Mouse (Mus musculus): ENCODE measurements around the gene Btbd35f24. TPM values are rescaled to one million over a fixed set of nuclear protein-coding genes. Genes with fewer than 3 reads are reported as not detected.
"Not testable (repeated sequence)": the region's sequence is repeated elsewhere in the genome, so short reads cannot be mapped to it uniquely, and the experiment has no call there.

Btbd35f24 gene
- not detected in 2 replicates for polyA plus RNA-seq (2015; fragmentation: Nextera tagmentation; extraction: Ambion mirVana)

DNA sequence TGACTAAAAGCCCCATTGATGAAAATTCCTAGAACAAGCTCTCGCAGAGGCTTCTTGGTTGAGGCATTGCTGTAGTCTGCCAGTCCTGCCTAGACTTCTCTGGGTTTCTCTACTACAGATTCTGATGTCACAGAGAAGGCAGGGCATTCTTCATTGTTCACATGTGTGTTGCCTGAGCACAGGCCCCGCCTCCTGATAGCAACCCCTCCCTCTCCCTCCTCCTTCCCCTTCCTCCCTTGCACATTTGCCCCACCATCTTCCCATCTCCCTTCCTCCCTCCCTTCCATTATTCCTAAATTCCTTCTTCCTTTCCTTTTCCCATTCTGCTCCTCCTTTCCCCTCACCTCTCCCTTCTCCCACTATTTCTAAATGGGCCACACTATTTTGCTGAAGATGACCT lies at the start of gene Btbd35f24:
Gene Btbd35f24, minus strand, starts transcription at position 101 of the 400 bp plus-strand sequence.
- not testable (repeated sequence) for DNase-seq (ENCODE audit: low spot score); H3K27me3 ChIP-seq (replicated peaks; ENCODE audit: insufficient read depth, low read length); H3K4me1 ChIP-seq (ENCODE audit: insufficient read depth, low read depth, low read length); H3K36me3 ChIP-seq (ENCODE audit: insufficient read depth, low read length); H3K9ac ChIP-seq (replicated peaks; ENCODE audit: low read depth); H3K4me3 ChIP-seq (ENCODE audit: low read depth, low read length); H3K4me2 ChIP-seq (replicated peaks; ENCODE audit: low read depth, low read length); ATAC-seq; H3K27ac ChIP-seq (ENCODE audit: low read length); H3K9me3 ChIP-seq (ENCODE audit: low read length)
- no CpG with 5 or more reads among the region's 2 CpGs for WGBS

Other genes with a start within 250 kb of the Btbd35f24 start
- not detected in 2 replicates for gene Btbd35f23, start 119.0 kb downstream of the Btbd35f24 start, polyA plus RNA-seq (2015; fragmentation: Nextera tagmentation; extraction: Ambion mirVana)
- not detected in 2 replicates for gene Btbd35f11, start 247.9 kb upstream of the Btbd35f24 start, polyA plus RNA-seq (2015; fragmentation: Nextera tagmentation; extraction: Ambion mirVana)